Mouse (Mus musculus) retina, postnatal 7 days (tissue): ENCODE measurements around the gene Capn2.

Experiments used
- DNase-seq: peaks from one replicate; pipeline ENCODE4 v3.0.0-alpha.2; 2012; ENCODE audit warnings: low read depth, low spot score

Gene Capn2

DNA sequence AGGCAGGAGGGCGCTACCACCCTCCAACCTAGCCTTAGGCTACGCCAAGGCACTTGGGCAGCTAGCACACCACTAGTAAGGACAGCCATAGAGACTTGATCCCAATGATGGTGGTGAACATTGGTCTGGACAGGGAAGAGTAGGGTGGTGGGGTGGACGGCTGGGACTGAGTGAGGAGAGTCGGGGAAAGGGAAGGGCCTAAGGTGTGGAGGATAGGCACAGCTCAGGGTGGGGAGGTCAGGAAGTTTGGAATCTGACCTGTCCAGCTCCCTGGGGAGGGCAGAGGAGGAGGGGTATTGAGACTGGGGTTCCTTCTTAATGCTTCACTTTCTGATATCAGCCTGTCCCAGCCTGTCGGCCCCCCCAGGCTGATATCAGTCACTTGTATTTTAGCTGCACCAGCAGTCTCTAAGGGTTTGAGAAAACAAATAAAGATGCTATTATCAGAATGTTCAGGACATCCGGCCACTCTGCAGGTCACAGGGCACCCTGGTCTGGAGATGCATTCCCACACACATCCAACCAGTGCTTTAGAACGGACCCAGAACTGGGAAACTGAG is 14.8 kb downstream of the Capn2 start:
- no peak for DNase-seq

DNA sequence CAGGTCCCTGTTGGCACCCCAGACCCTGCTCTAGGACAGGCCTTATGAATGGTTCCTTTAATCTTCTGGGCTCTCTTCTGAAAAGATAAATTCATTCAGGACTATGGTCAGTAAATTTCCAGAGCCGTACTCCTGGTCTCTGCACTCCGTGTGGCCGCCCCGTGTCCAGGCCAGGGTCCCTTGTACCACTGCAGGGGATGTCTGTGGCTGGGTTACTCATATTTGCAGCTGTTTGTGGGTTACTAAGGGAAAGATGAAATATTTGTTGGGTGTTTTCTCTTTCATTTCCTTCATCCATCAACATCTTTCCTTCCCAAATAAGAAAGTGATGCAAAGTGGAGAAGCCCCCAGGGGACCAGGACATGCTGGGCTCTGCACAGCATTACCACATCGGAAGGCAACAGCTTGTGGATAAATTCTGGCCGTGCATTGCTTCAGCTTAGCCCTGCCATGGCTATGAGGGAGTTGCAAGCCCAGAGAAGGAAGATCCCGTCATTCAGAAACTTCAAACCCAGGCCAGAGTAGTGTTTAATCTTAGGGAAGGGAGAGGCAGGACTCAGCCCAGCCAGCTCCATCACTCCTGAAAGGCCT is 15.5 kb downstream of the Capn2 start:
- DNase-seq: no peak

DNA sequence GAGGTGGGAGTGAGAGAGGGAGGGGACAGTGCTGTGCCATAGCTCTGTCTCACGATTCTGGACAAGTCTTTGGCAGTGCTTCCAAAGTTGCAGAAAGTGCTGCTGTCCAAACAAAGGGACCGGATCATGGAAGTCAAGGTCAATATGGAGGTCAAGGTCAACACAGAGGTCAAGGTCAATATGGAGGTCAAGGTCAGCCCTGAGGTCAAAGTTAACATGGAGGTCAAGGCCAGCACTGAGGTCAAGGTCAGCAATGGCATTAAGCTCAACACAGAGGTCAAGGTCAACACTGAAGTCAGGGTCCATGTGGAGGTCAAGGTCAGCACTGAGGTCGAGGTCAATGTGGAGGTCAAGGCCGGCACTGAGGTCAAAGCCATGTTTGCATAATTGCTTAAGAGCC is 16.6 kb downstream of the Capn2 start:
- DNase-seq: no peak

DNA sequence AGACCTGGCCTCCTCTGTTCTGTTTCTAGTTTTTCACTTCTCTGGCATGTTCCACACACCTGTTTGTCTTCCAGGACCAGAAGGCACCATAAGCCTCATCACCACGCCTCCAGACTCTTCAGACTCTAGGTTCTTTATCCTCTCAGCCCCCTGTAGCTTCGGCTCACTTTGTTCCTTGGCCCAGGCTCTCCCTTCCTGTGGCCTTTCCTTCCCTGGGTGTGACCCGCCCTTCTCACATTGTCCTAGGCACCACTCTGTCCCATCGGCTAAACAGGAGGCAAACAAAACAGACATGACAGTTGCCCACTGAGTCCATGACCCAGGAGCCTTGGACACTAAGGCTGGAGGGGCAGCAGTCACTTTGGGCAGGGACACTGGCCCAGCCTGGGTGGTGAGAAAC is 17.2 kb downstream of the Capn2 start:
- no peak for DNase-seq

DNA sequence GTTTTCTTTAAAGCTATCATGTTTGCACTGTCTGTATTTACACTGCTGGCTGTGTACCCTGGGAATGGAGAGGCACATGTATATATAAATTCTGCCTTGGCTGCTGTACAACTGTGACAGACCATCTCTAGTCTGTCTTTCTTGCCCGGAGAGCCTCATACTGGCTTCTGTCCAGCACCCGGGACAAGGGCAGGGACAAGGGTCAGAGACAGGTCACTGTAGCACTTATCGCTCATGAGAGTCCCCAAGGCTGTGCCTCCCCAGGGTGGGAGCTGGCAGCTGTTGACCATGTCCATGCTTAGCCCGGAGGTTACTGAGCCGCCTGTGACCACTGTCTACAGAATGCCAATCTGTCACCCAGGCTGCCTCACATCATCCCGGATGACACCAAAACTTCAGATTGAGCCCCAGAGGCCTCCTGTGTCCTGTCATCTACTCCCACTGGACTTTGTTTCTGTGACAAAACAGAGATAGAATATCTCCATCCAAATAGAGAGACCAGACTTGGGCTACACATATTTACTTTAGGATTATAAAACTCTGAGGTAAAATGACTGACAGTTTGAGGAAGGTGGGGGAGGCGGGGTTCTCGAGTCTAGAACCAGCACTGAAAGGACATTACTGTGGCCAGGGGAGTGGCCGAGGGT is 17.8 kb downstream of the Capn2 start:
- no peak for DNase-seq

DNA sequence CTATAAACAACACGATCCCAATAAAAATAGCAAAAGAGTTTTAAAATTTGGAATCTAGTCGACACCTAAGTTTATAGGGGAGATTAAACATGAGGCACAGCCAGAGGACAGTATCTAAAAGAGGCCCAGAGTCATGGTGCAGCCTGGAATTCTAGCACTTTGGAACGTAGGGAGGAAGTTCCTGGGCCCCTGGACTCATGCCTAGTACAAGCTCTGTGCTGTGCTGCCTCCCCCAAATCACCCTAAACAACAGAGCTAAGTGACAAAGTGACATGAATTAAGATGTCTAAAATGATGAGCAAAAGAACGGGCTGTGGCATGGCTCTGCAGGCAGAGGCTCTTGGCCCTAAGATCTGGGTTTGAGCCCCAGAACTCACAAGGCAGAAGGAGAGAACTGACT is 19.7 kb downstream of the Capn2 start:
- DNase-seq: no peak

DNA sequence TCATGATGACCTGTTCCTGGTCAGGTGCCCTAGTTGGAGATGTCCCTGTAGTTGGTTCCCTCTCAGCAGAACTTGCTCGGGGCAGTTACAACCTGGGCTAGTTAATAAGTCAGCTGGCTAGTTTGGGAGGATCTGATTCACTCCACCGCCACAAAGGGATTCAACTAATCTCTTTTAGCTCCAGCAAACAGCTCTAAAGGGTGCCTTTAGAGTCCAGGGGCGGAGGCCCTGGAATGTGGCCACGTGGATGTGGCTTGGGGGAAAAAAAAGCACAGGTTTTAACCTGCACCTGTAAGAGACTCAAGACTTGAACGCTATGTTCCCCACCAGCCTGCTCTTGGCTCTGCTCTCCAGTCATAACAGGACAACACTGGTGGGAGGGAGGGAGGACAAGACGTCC is 20.7 kb downstream of the Capn2 start:
- no peak for DNase-seq

DNA sequence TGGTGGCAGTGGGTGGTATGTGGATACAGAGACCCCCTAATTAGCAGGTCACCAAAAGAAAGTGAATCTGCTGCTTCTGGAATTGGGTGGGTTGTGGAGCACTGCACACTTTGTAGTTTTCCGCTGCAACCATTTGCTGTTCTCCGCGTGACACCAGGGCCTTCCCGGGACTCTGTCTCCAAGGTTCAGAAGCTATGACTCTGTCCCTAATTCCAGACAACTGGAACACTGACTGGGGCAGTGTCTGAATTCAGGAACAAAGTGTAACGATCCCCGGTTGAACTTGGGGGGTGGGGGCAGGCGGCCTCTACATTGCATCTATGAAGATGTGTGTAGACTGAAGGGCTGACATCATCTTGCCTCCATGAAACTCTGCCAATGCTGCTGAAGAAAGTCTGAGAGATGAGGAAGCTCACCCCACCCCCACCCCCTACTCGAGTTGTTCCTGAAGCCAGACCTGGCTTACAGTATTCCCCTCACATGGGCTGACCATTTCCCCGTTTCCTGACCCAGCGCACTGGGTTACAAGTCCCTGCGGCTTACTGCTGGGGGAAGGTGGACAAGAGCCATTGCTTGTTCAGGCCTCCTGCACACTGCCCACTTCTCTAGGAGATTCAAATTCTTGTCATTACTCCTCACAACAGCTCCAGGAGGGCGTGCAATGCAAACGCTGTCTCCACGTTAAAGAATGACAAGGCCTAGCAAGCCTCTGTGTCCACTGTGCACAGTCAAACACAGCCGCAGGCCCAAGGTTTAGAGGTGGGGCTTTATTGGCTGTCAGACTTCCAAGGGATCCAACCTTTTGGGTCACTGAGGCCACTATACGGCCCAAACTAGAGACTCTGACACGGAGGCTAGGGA is 22.9 kb downstream of the Capn2 start:
- no peak for DNase-seq

DNA sequence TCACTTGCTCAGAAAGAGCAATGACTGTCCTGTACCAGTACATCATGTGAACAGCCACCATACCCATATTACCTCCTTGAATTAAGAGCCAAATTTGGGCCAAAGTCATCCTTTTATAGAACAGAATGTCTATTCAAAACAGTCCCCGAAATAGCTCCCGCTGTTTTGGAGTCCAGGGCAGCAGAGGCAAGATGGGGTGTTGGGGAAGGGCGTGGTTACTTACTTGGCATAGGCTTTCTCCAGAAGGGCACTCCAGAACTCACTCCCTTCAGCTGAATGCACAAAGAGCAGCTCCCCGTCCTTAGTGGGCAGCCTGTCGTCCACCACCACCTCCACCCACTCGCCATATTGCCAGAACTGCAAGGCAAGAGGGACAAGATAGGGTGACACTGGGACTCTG is 25.6 kb downstream of the Capn2 start:
- DNase-seq: no peak

DNA sequence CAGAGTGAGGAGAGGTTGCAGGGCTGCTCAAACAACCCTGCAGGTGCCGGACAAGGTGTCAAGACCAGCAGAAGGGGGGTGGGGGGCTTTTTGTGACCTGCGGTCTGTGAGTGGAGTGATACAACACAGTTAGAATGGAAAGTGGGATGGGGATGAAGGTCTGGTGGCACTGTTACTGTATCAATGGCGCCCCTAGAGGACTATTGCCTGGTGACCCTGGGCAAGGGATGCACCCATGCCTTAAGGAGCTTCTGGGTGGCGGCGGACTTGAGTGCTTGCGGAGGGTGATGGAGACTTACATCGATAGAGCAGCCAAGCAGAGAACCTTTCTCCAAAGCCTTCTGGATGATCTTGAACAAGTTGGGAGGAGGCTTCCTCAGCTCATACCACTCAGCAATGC is 26.8 kb downstream of the Capn2 start:
- no peak for DNase-seq

DNA sequence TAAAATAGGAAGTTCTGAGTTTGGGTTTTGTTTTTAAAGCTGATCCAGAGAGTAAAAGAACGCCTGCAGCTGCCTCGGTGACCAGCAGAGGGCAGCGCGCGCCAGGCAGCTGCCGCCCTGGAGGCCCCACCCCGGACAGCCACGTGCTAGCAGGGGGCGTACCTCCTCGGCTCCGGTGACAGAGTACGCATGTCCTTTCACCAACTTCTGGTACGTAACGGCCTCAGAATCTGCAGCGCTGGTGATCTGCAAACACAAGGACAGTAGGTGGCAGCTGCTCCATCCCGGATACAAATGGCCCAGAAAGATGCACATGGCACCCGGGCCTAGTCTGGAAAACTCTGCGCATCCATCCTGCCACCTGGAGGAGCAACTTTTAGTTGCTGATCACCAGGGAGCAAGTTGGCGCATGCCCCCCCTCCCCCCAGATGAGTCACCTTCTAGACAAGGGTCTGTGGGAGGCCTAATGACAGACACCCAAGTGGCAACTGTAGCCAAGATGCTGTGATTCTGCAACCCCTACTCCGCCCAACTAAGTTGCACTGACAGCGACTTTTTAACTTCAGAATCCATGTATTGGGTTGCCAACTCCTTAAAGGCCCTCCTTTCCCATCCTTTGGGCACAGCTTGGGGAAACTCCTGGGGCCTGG is 27.5 kb downstream of the Capn2 start:
- DNase-seq: peak; percentile 69

DNA sequence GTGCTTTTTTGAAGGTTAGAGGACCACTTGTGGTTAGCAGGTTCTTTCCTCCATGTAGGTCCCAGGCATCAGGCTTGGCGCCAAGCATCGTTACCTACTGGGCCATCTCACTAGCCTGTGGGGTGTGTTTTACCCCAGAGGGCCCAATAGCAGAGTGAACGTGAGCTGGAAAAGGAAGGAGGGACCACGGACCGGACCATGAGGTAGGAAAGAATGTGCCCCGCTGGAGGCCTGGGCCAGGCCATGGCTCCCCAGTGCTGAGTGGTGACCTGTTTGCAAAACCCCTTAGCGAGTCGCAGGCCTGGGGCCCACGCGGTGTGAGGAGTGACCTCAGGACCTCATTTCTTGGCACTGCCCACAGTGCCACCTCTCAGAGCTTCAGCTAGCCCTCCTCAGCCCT is 28.9 kb downstream of the Capn2 start:
- DNase-seq: no peak

DNA sequence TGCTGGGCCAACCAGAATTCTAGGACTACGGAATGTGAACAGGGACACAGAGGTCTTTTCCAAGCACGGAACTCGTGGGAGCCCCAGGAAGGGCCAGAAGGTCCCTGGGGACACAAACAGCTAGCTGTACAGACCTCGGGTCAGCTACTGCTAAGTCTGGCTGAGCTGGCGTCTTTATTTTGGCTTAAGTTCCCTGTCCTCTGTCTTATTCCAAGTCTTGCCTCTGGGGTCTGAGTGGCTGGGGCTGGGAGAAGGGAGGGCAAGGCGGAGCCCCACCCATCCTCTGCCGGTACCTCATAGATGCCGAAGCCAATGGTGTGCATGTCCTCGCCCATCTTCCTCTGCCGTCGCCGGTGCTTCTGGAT is 33.5 kb downstream of the Capn2 start:
- DNase-seq: no peak

DNA sequence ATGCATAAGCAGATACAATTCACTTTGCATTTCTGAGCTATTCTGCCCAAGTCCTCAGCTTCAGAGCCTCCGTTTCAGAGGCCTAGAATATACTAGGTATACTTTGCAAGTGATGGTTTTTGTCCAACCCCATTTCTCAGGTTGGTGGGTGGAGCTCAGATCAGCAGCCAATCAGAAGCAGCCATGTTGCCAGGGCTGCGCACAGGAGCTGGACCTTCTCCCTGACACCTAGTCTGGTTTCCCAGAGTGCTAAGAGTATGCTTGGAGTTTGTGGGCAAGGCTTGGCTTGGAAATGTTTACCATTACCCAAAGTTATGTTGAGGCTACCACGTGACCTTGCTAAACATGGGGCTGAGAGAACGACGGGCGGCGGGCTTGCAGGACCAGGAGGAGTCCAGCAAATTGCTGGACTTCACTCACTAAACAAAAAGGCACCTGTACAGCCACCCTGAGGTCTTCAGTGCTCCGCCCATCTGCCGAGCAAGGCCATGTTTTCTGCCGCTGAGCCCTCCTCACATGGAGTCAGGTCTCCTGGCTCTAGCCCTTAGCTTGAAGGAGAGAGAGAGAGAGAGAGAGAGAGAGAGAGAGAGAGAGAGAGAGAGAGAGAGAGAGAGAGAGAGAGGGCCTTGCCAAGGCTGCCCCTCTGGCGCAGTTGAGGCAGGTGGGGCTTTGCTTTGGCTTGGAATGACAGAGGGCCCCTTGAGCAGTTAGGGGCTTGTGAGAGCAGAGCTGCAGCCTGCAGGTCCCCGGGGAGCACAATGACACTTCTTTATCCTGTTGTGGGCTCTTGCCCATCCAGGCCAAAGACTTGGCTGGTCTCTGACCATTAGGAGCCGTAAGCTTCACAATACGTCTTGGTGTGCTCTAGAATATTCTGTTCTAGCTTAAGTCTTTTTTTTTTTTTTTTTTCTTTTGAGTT is 34.2 kb downstream of the Capn2 start:
- DNase-seq: no peak

DNA sequence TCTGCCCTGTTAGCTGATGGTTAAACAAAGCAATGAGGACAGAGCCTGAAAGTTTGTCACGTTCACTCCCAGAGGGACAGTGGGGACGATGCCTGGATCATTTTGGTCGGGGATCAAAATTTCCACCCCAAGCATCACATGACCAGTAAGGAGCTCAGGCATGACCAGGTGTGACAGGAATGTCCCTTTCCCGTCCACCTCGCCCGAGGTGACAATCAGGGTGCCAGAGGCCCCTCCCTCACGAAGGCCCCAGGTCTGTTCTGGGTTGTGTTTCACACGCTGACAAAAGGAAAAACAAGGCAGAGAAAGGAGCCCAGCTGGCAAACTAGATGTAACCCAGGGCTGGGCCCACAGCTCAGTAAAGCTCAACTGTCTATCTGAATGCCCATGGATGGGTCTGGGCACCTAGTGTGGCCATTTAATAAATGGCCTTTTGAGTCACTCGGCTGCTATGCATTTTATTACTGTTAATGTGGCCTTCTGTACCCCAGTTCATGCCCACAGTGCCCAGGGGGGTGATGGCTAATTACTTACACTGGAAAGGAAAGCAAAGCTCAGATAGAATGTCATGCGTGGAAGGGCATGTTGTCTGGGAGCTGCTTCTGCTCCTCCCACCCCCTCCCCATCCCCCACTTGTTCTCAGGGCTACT is 35.6 kb downstream of the Capn2 start:
- no peak for DNase-seq

DNA sequence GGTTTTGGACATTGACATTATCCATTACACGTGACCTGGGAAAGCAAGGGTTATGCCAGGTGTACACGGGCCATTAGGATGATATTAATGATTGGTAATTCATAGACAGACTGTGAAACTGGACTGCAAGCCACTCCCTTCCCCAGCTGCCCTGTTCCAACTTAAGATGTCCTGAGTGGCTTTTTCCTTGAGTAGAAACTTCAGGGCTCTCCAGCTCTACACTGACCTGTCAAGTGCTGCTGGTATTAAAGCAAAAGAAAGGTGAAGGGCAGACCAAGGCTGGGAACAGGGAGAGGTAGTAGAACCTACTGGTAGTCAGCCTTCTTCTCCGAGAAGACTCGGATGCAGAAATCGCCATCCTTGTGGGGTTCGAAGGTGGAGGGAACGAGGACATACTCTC is 36.3 kb downstream of the Capn2 start:
- no peak for DNase-seq

DNA sequence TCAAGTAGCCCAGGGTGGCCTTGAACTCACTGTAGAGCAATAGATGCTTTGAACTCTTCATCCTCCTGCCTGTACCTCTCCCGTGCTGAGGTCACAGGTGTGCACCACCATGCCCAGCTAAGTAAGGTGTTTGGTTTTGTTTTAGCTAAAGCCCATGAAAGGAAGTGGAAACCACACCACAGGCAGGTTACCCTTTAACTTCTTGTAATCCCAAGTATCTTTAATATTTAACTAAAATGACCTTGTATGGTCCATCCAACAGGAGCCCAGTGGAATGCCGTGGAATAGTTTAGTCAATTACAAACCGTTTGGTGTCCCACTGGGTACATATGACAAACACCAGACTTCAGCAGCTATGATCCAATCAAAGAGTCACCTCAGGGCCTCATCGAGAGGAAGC is 38.5 kb downstream of the Capn2 start:
- no peak for DNase-seq

DNA sequence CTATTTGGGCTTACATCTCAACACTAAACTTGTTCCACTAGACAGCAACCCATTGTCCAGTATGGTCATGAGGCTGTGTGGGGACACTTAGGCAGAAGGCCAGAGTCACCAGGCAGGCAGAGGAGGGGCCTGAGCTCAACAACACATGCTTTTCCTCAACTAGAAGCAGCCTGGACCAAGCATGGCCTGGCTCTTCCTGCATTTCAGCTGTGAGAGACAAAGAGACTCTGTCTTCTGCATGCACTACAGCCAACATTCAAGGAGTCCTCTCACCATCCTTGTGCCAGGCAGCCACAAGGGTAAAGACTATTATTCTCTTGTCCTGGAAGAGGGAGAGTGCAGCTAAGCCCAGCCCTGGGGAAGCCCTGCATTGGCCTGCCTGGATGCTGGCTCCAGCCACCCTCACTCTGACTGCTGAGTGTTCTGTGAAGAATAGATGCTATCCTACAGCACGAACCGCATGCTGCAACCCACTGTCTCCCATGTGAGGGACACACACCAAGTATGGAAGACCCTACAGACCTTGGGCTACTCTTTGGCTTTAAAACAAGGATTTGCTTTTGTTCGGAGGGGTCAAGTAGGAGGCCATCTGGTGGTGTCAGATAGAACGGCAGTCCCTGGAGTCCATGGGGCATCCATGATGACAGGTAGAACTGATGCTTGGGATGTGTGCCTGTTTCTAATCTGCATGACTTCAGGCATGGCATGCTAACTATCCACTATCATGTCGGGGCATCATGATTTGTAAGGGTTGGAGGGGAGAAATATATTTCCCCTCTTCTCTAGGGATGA is 42.2 kb downstream of the Capn2 start:
- DNase-seq: no peak

DNA sequence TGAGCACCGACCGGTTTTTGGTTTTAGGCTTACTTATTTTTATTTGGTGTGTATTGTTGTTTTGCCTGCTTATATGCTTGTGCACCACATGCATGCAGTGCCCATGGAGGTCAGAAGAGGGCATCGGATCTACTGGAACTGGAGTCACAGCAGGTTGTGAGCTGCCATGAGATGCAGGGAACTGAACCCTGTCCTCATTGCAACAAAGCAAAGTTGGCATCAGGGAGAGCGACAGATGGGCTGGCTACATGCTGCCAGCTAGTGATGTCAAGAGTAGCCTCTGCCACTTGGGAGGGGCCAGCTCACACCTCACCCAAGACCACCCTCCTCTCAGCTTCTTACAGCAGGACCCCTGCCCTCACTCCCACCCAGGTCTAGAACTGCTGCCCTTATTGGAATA is 51.4 kb downstream of the Capn2 start:
- DNase-seq: no peak

DNA sequence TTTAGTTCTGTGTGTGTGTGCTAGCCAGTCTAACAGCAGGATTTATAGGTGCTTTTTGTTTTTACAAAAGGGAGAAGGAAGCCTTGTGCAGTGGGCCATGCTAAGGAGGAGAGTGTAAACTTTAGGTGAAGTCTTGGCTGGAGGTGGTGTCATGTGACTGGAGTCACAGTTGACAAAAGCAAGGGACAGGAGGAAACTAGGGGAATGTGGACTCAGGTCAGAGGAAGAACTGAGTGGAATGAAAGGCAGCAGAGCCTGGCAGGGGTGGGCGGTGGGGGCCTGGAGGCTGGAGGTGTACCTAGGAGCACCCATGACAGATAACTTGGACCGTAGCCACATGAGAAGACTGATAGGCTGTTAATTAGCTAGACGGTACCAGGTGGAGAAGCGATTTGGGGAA is 52.1 kb downstream of the Capn2 start:
- DNase-seq: no peak
